Mouse (Mus musculus) liver, embryonic 15.5 days (tissue): ENCODE measurements around the gene Dlg2. TPM values are rescaled to one million over a fixed set of nuclear protein-coding genes. Genes with fewer than 3 reads are reported as not detected.

Experiments used
- ATAC-seq: fragments of 200-750 bp; cut with Nextera tagmentation; 2 replicates; pipeline ENCODE4 v1.8.0; 2017; ENCODE audit warnings: moderate number of reproducible peaks, mild to moderate bottlenecking, moderate library complexity; ENCODE audit not compliant: insufficient read depth
- H3K27ac ChIP-seq: fragments of 300-500 bp; sonication (generic); replicated peaks from 2 replicates; pipeline ENCODE4 v1.5.1; 2015; ENCODE audit warnings: mild to moderate bottlenecking, inconsistent platforms
- H3K27me3 ChIP-seq: fragments of 300-500 bp; sonication (generic); 2 replicates; pipeline ENCODE4 v1.6.1; 2015; ENCODE audit warnings: mild to moderate bottlenecking, inconsistent platforms
- H3K36me3 ChIP-seq: fragments of 300-500 bp; sonication (generic); replicated peaks from 2 replicates; pipeline ENCODE4 v1.6.1; 2015; ENCODE audit warnings: moderate library complexity, mild to moderate bottlenecking, inconsistent platforms
- H3K4me1 ChIP-seq: fragments of 300-500 bp; sonication (generic); replicated peaks from 2 replicates; pipeline ENCODE4 v1.6.1; 2015; ENCODE audit warnings: inconsistent platforms
- H3K4me2 ChIP-seq: fragments of 300-500 bp; sonication (generic); 2 replicates; pipeline ENCODE4 v1.6.1; 2015; ENCODE audit warnings: moderate library complexity, mild to moderate bottlenecking, inconsistent platforms
- H3K4me3 ChIP-seq: fragments of 300-500 bp; sonication (generic); replicated peaks from 2 replicates; pipeline ENCODE4 v1.5.1; 2015; ENCODE audit warnings: mild to moderate bottlenecking, inconsistent platforms
- H3K9ac ChIP-seq: fragments of 300-500 bp; sonication (generic); 2 replicates; pipeline ENCODE4 v1.6.1; 2015; ENCODE audit warnings: moderate library complexity, mild to moderate bottlenecking, inconsistent platforms
- H3K9me3 ChIP-seq: fragments of 300-500 bp; sonication (generic); replicated peaks from 2 replicates; pipeline ENCODE4 v1.6.1; 2016; ENCODE audit warnings: inconsistent platforms
- WGBS: fragments of 180-500 bp; shearing (Covaris S2); methylation state at CpG from one replicate; pipeline ENCODE4 v1.1.7; 2015; ENCODE audit warnings: mixed read lengths; ENCODE audit not compliant: insufficient replicate concordance; 5-methylcytosine and 5-hydroxymethylcytosine counted together
- polyA plus RNA-seq: library from polyadenylated mRNA; unstranded; fragments of >200 nt; fragmentation: Nextera tagmentation; extraction: Ambion mirVana; gene quantifications from 2 replicates; pipeline ENCODE4 v1.2.1, GENCODE M21; 2015

The Dlg2 gene
- polyA plus RNA-seq, 1 experiment from 2014 or later, result 0.60 TPM

DNA sequence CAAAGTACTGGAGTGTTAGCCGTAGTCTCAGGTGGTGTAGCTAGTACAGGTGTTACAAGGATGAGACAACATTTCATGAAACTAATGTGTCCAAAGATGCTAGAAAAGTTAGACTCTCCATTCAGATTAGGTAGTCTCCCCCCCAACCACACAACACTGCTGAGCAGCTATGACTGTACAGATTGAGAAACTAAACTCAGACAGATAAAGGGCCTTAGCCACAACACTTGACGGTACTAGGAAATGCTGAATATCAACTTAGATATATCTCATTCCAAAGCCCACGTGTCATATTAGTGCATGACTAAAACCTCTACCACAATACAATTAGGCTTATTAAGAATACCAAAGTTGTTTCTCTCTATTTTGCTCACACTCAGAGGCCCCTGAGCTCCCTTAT lies 2006.9 kb downstream of the Dlg2 start:
- no peak overlapping the region for H3K4me2 ChIP-seq
- no peak for ATAC-seq

DNA sequence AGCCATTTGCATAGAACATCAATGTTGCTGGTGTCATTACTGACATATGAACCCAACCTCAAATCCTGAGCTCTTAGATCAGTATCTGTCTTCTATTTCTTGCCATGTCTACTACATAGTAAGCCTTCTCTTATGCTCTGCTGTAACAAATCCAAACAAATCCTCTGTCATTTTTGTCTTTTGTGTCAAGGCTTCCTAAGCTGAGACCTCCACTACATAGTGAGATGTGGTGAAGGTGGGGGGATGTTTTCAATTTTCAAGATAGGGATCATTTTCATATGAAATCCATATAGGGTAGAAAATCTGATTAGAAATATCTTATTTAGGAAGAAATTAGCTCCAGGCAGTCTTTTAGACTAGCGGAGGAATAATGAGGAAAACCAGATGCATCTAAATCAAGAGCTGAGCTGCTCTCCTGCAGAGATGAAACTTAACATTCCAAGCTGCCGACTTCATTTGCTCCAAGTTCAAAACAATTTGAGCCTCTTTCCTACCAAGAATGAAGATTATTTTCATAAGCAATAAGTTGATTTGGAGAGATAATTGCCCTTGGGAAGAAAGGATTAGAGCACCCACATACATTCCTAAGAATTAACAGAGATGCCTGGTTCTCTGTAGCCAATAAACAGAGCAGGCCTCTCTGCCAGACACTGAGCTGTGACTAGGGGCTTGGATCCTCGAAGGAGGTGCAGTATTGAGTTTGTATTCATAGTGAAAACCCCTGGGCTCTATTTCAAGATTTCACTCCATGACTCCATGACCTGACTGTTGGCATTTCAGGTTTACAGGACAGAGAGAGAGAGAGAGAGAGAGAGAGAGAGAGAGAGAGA lies 2009.6 kb downstream of the Dlg2 start:
- no peaks in the 10 kb centered on the region for H3K9me3 ChIP-seq
- H3K27ac ChIP-seq, result no peak overlapping the region
- no peak for ATAC-seq
- no peaks in the 10 kb centered on the region for H3K36me3 ChIP-seq
- WGBS, result 39% methylated on average over 3 of the region's 3 CpGs
- H3K4me1 ChIP-seq, result no peaks in the 10 kb centered on the region
- no peak overlapping the region for H3K4me3 ChIP-seq
- H3K9ac ChIP-seq, result no peak overlapping the region
- no peak overlapping the region for H3K4me2 ChIP-seq
- H3K27me3 ChIP-seq, result no peaks in the 10 kb centered on the region

More for the DNA sequence above, 2006.9 kb downstream of the Dlg2 start:
- 38% methylated on average over 3 of the region's 3 CpGs for WGBS
- Histone ChIP-seq H3K4me3 (no peak overlapping the region), H3K9ac (no peak overlapping the region), H3K27me3 (no peaks in the 10 kb centered on the region), H3K27ac (no peak overlapping the region), H3K4me1 (no peaks in the 10 kb centered on the region), H3K9me3 (no peaks in the 10 kb centered on the region), H3K36me3 (no peaks in the 10 kb centered on the region)

DNA sequence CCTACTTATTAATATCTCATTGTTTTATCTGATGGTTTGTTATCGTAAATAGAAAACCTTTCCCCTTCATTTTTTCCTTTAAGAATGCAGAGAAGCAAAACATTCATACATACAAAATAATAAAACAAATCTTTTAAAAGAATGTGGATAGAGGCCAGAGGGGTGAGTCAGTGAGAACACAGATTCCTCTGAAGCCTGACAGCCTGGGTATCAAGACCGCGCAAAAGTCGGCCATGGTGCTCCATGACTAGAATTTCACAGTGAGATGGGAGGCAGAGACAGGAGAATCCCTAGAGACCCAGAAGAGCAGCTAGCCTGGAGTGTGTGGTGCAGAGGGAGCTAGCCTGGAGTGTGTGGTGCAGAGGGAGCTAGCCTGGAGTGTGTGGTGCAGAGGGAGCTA lies 2010.4 kb downstream of the Dlg2 start:
- WGBS, result 80% methylated on average over 4 of the region's 4 CpGs
- no peaks in the 10 kb centered on the region for H3K27me3 ChIP-seq
- ATAC-seq, result no peak

DNA sequence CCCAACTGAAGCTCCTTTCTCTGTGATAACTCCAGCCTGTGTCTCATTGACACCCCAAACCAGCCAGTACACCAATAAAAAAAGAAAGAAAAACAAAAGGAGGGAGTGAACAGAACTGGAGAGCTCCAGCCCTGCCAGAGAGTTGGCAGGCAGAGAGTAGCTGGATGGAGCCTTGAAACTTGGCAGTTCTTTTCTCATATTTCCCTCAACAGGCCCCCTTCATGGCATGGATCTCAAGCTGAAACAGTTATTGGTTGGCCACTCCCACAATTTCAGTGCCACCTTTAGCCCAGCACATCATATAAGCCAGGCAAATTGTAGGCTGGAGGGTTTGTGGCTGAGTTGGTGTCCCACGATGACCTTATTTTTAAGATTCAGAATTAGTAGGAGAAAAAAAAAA lies 2015.8 kb downstream of the Dlg2 start:
- H3K9me3 ChIP-seq, result no peaks in the 10 kb centered on the region
- H3K4me3 ChIP-seq, result no peak overlapping the region
- no peak for ATAC-seq
- no peaks in the 10 kb centered on the region for H3K27me3 ChIP-seq
- no peaks in the 10 kb centered on the region for H3K4me1 ChIP-seq
- H3K4me2 ChIP-seq, result no peak overlapping the region
- H3K9ac ChIP-seq, result no peak overlapping the region
- WGBS, result 81% methylated on average over 1 of the region's 1 CpGs
- H3K36me3 ChIP-seq, result no peaks in the 10 kb centered on the region
- no peak overlapping the region for H3K27ac ChIP-seq

More for the DNA sequence above, 2010.4 kb downstream of the Dlg2 start:
- no peaks in the 10 kb centered on the region for H3K4me1 ChIP-seq
- H3K4me2 ChIP-seq, result no peak overlapping the region
- no peaks in the 10 kb centered on the region for H3K36me3 ChIP-seq
- H3K27ac ChIP-seq, result no peak overlapping the region
- H3K4me3 ChIP-seq, result no peak overlapping the region
- no peak overlapping the region for H3K9ac ChIP-seq
- H3K9me3 ChIP-seq, result no peaks in the 10 kb centered on the region

DNA sequence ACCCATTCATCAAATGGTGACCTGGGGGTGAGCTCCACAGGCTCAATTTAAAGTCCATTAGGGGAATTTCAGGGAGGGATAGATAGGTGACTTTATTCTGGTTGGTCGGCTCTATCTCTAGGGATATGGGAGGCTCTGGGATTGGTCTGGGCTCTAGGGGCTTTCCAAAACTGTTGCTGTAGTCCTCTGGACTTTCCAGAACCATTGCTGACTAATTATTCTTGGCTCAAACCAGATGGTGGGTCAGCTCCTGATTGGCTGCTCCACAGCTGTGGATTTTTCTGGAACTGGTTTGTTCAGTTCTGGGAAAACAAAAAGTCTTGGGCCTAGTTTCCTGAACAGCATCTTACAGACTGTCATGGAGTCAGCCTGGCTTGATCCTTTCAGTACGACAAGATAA lies 2017.0 kb downstream of the Dlg2 start:
- H3K9ac ChIP-seq, result no peak overlapping the region
- H3K9me3 ChIP-seq, result no peaks in the 10 kb centered on the region
- no peak for ATAC-seq
- H3K27ac ChIP-seq, result no peak overlapping the region
- 63% methylated on average over 2 of the region's 2 CpGs for WGBS
- H3K4me2 ChIP-seq, result no peak overlapping the region
- no peaks in the 10 kb centered on the region for H3K27me3 ChIP-seq
- H3K4me3 ChIP-seq, result no peak overlapping the region
- H3K4me1 ChIP-seq, result no peaks in the 10 kb centered on the region
- H3K36me3 ChIP-seq, result no peaks in the 10 kb centered on the region

Other genes with a start within 250 kb of the Dlg2 start
- gene Ccdc83, start 210.9 kb upstream of the Dlg2 start, polyA plus RNA-seq, result not detected in 2 replicates
- 0.79 and 1.0 TPM in 2 replicates for gene Sytl2, start 174.4 kb upstream of the Dlg2 start, polyA plus RNA-seq
- gene Ccdc89, start 50.1 kb upstream of the Dlg2 start, polyA plus RNA-seq, result 0.13 TPM in 2 replicates
- gene Crebzf, start 33.9 kb upstream of the Dlg2 start, polyA plus RNA-seq, result 9.9 and 12.3 TPM in 2 replicates
- gene Tmem126a, start 19.4 kb upstream of the Dlg2 start, polyA plus RNA-seq, result 34.3 and 43.4 TPM in 2 replicates
- 11.1 and 12.0 TPM in 2 replicates for gene Tmem126b, start 671 bp upstream of the Dlg2 start, polyA plus RNA-seq